In the genomic region with DNA sequence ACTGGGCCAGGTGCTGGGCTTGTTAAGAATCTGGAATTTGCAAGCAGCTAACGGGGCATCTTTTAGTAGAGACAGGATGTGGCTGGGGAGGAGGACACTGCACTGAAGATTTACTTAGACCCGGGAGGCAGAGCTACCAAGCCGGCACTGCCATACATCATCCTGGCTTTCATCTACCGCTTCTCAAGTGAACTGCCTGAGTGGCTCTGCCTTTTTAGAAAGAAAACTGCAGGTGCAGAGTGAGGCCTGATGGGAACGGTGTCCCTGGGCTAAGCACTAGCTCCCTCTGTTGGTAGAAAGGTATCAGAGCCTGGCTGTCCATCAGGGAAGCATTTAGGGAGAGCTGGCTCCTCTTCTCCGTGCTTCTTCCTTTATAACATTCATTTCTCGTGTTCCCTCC, we compare ENCODE assay signal across 8 mouse cellular contexts. TPM values are rescaled to one million over a fixed set of nuclear protein-coding genes. Genes with fewer than 3 reads are reported as not detected.
DNase-seq lines count a peak whose midpoint lies in the region; ATAC-seq and TF ChIP-seq lines count a peak whose summit lies in the region.

No protein-coding gene starts in this region.

- H3K27ac ChIP-seq in intestine, postnatal 0 days (ENCODE audit: low read depth, low read length) = no peak overlapping the region
- no peak overlapping the region for H3K27ac ChIP-seq in intestine, embryonic 16.5 days (ENCODE audit: low read length)
- H3K27ac ChIP-seq in ES-E14 (ENCODE audit: insufficient read depth, low read depth, low read length, poor library complexity, severe bottlenecking) = no peak overlapping the region
- no peak overlapping the region for H3K27ac ChIP-seq in hindbrain, embryonic 12.5 days
- no peak overlapping the region for H3K27ac ChIP-seq in midbrain, embryonic 14.5 days (replicated peaks; ENCODE audit: low read depth, low read length)

- H3K4me3 ChIP-seq in intestine, postnatal 0 days (ENCODE audit: low read depth, low read length) = no peak overlapping the region
- no peak overlapping the region for H3K4me3 ChIP-seq in intestine, embryonic 16.5 days (ENCODE audit: low read length)
- H3K4me3 ChIP-seq in ES-E14 (ENCODE audit: insufficient read depth in 1 of 2, low read depth in 1 of 2, low read length in 2 of 2, poor library complexity in 1 of 2, severe bottlenecking in 1 of 2) = no peak overlapping the region
- no peak overlapping the region for H3K4me3 ChIP-seq in hindbrain, embryonic 12.5 days
- no peak overlapping the region for H3K4me3 ChIP-seq in midbrain, embryonic 14.5 days (replicated peaks; ENCODE audit: low read depth, low read length)

- 0 out of 2 replicates have a peak, but pooled peaks have one; percentile 33 for ATAC-seq in intestine, postnatal 0 days
- no peak for ATAC-seq in intestine, embryonic 16.5 days
- ATAC-seq in hindbrain, embryonic 12.5 days (ENCODE audit: low FRiP score) = no peak
- no peak for ATAC-seq in midbrain, embryonic 14.5 days (ENCODE audit: low FRiP score, low TSS enrichment)

- H3K4me1 ChIP-seq in intestine, postnatal 0 days (replicated peaks; ENCODE audit: control insufficient read depth, insufficient read depth, low read length) = no peaks in the 10 kb centered on the region
- no peaks in the 10 kb centered on the region for H3K4me1 ChIP-seq in intestine, embryonic 16.5 days (ENCODE audit: control insufficient read depth, insufficient read depth, low read length)
- H3K4me1 ChIP-seq in ES-E14 (ENCODE audit: control insufficient read depth in 2 of 2, insufficient read depth in 2 of 2, low read length in 2 of 2, poor library complexity in 1 of 2) = no peaks in the 10 kb centered on the region
- no peaks in the 10 kb centered on the region for H3K4me1 ChIP-seq in hindbrain, embryonic 12.5 days
- no peaks in the 10 kb centered on the region for H3K4me1 ChIP-seq in midbrain, embryonic 14.5 days (ENCODE audit: control insufficient read depth, insufficient read depth, low read length)

- H3K4me2 ChIP-seq in intestine, postnatal 0 days (replicated peaks; ENCODE audit: low read depth) = no peak overlapping the region
- H3K4me2 ChIP-seq in intestine, embryonic 16.5 days (ENCODE audit: low read depth, low read length) = no peak overlapping the region
- no peak overlapping the region for H3K4me2 ChIP-seq in hindbrain, embryonic 12.5 days (replicated peaks)
- H3K4me2 ChIP-seq in midbrain, embryonic 14.5 days (ENCODE audit: low read length) = no peak overlapping the region

- TF ChIP-seq CTCF in intestine, postnatal 0 days (IDR thresholded peaks at IDR 0.05; ENCODE audit: low read depth) = peak; percentile 84

- no peak overlapping the region for H3K9ac ChIP-seq in intestine, postnatal 0 days (ENCODE audit: low read depth, low read length)
- H3K9ac ChIP-seq in intestine, embryonic 16.5 days (ENCODE audit: low read depth, low read length) = no peak overlapping the region
- no peak overlapping the region for H3K9ac ChIP-seq in ES-E14 (ENCODE audit: insufficient read depth, low read depth, low read length, poor library complexity, severe bottlenecking)
- H3K9ac ChIP-seq in hindbrain, embryonic 12.5 days = peak overlapping the region; percentile 29; the same call in 1 of the 2 replicates
- H3K9ac ChIP-seq in midbrain, embryonic 14.5 days (replicated peaks; ENCODE audit: low read length) = peak overlapping the region; percentile 29; the same call in 1 of the 2 replicates

- in situ Hi-C loops in ES-E14 (cut with MboI; ENCODE audit: low sequenced_read_pairs in 2 of 2, unreplicated experiment in 2 of 2) = no loop called here

- peak; percentile 54 for DNase-seq in ES-E14 (ENCODE audit: low read depth, low spot score)
- peak; percentile 76 for DNase-seq in cerebellum, adult 8-10 months
- DNase-seq in midbrain, embryonic 14.5 days = peak; percentile 84
- no peak for DNase-seq in urinary bladder, postnatal 14 days (ENCODE audit: low spot score)
- no peak for DNase-seq in ovary, postnatal 36 days (ENCODE audit: low spot score)

- WGBS in intestine, postnatal 0 days = 29% methylated on average over 7 of the region's 7 CpGs
- WGBS in intestine, embryonic 16.5 days = 21% methylated on average over 7 of the region's 7 CpGs
- 27% methylated on average over 7 of the region's 7 CpGs for WGBS in hindbrain, embryonic 12.5 days
- 24% methylated on average over 7 of the region's 7 CpGs for WGBS in midbrain, embryonic 14.5 days

- H3K9me3 ChIP-seq in intestine, postnatal 0 days (ENCODE audit: control insufficient read depth) = no peaks in the 10 kb centered on the region
- no peaks in the 10 kb centered on the region for H3K9me3 ChIP-seq in intestine, embryonic 16.5 days (ENCODE audit: control insufficient read depth, low read length)
- no peaks in the 10 kb centered on the region for H3K9me3 ChIP-seq in ES-E14 (ENCODE audit: control insufficient read depth, insufficient read depth, low read depth, low read length)
- no peaks in the 10 kb centered on the region for H3K9me3 ChIP-seq in hindbrain, embryonic 12.5 days (replicated peaks)
- no peaks in the 10 kb centered on the region for H3K9me3 ChIP-seq in midbrain, embryonic 14.5 days (ENCODE audit: control insufficient read depth, low read length)

- peaks cover 76% of the 10 kb centered on the region for H3K36me3 ChIP-seq in intestine, postnatal 0 days (ENCODE audit: control insufficient read depth, insufficient read depth)
- peaks cover 15% of the 10 kb centered on the region for H3K36me3 ChIP-seq in intestine, embryonic 16.5 days (ENCODE audit: control insufficient read depth, insufficient read depth, low read length)
- H3K36me3 ChIP-seq in ES-E14 (ENCODE audit: control insufficient read depth, insufficient read depth, low read length, poor library complexity, severe bottlenecking) = peaks cover 21% of the 10 kb centered on the region
- H3K36me3 ChIP-seq in hindbrain, embryonic 12.5 days = peaks cover 46% of the 10 kb centered on the region
- H3K36me3 ChIP-seq in midbrain, embryonic 14.5 days (ENCODE audit: control insufficient read depth, insufficient read depth, low read length) = peaks cover 58% of the 10 kb centered on the region

- H3K27me3 ChIP-seq in intestine, postnatal 0 days (replicated peaks; ENCODE audit: control insufficient read depth, insufficient read depth, low read length) = no peaks in the 10 kb centered on the region
- H3K27me3 ChIP-seq in intestine, embryonic 16.5 days (replicated peaks; ENCODE audit: control insufficient read depth, insufficient read depth, low read length) = no peaks in the 10 kb centered on the region
- H3K27me3 ChIP-seq in hindbrain, embryonic 12.5 days = no peaks in the 10 kb centered on the region
- no peaks in the 10 kb centered on the region for H3K27me3 ChIP-seq in midbrain, embryonic 14.5 days (ENCODE audit: control insufficient read depth, insufficient read depth, low read length)

TF ChIP-seq in ES-E14, 5 proteins besides CTCF, POLR2A, EP300 and RAD21:
- TF ChIP-seq ZC3H11A (IDR thresholded peaks at IDR 0.05; ENCODE audit: borderline replicate concordance, low read depth, low read length) (no peak), HCFC1 (IDR thresholded peaks at IDR 0.05; ENCODE audit: borderline replicate concordance, insufficient read depth, low read length) (no peak), ZNF384 (IDR thresholded peaks at IDR 0.05; ENCODE audit: low read depth, low read length) (no peak), MAFK (IDR thresholded peaks at IDR 0.05; ENCODE audit: insufficient read depth, low read depth, low read length) (no peak), CHD2 (IDR thresholded peaks at IDR 0.05; ENCODE audit: low read depth, low read length) (no peak)

RNA-seq across cellular contexts. Expression of gene Ezh1, which starts 25.3 kb away (rescaled TPM):
- polyA plus RNA-seq in intestine, postnatal 0 days (2015; fragmentation: Nextera tagmentation; extraction: Ambion mirVana) = 9.8 and 10.8 TPM in 2 replicates
- polyA plus RNA-seq in intestine, embryonic 16.5 days (2015; fragmentation: Nextera tagmentation; extraction: Ambion mirVana) = 16.2 and 18.8 TPM in 2 replicates
- 18.3 and 18.9 TPM in 2 replicates for total RNA-seq in ES-E14 (2012; rRNA removed)
- 17.3 and 18.5 TPM in 2 replicates for polyA plus RNA-seq in hindbrain, embryonic 12.5 days (2016; fragmentation: Nextera tagmentation; extraction: Ambion mirVana)
- 25.1 and 25.6 TPM in 2 replicates for polyA plus RNA-seq in midbrain, embryonic 14.5 days (2014; fragmentation: Nextera tagmentation; extraction: Ambion mirVana)

RNA-seq across cellular contexts. Expression of gene Ccr10, which starts 25.7 kb away (rescaled TPM):
- polyA plus RNA-seq in intestine, postnatal 0 days (2015; fragmentation: Nextera tagmentation; extraction: Ambion mirVana) = 0.13 and 0.22 TPM in 2 replicates
- polyA plus RNA-seq in intestine, embryonic 16.5 days (2015; fragmentation: Nextera tagmentation; extraction: Ambion mirVana) = 0.20 and 0.29 TPM in 2 replicates
- 0.31 TPM in 1 of 2 replicates, not detected in the other for total RNA-seq in ES-E14 (2012; rRNA removed)
- polyA plus RNA-seq in hindbrain, embryonic 12.5 days (2016; fragmentation: Nextera tagmentation; extraction: Ambion mirVana) = 0.23 and 0.61 TPM in 2 replicates
- polyA plus RNA-seq in midbrain, embryonic 14.5 days (2014; fragmentation: Nextera tagmentation; extraction: Ambion mirVana) = 0.16 TPM in 1 of 2 replicates, not detected in the other

RNA-seq across cellular contexts. Expression of gene Plekhh3, which starts 29.8 kb away (rescaled TPM):
- polyA plus RNA-seq in intestine, postnatal 0 days (2015; fragmentation: Nextera tagmentation; extraction: Ambion mirVana) = 7.7 and 7.8 TPM in 2 replicates
- 9.2 and 10.1 TPM in 2 replicates for polyA plus RNA-seq in intestine, embryonic 16.5 days (2015; fragmentation: Nextera tagmentation; extraction: Ambion mirVana)
- total RNA-seq in ES-E14 (2012; rRNA removed) = 3.4 and 5.1 TPM in 2 replicates
- 14.3 and 15.4 TPM in 2 replicates for polyA plus RNA-seq in hindbrain, embryonic 12.5 days (2016; fragmentation: Nextera tagmentation; extraction: Ambion mirVana)
- 8.2 and 8.4 TPM in 2 replicates for polyA plus RNA-seq in midbrain, embryonic 14.5 days (2014; fragmentation: Nextera tagmentation; extraction: Ambion mirVana)

RNA-seq across cellular contexts. Expression of gene Cntnap1, which starts 30.7 kb away (rescaled TPM):
- 5.2 and 6.0 TPM in 2 replicates for polyA plus RNA-seq in intestine, postnatal 0 days (2015; fragmentation: Nextera tagmentation; extraction: Ambion mirVana)
- 0.86 and 0.87 TPM in 2 replicates for polyA plus RNA-seq in intestine, embryonic 16.5 days (2015; fragmentation: Nextera tagmentation; extraction: Ambion mirVana)
- total RNA-seq in ES-E14 (2012; rRNA removed) = 0.18 and 0.58 TPM in 2 replicates
- 0.97 and 1.2 TPM in 2 replicates for polyA plus RNA-seq in hindbrain, embryonic 12.5 days (2016; fragmentation: Nextera tagmentation; extraction: Ambion mirVana)
- 2.3 and 2.8 TPM in 2 replicates for polyA plus RNA-seq in midbrain, embryonic 14.5 days (2014; fragmentation: Nextera tagmentation; extraction: Ambion mirVana)

RNA-seq across cellular contexts. Expression of gene Ramp2, which starts 44.8 kb away (rescaled TPM):
- polyA plus RNA-seq in intestine, postnatal 0 days (2015; fragmentation: Nextera tagmentation; extraction: Ambion mirVana) = 67.7 and 74.7 TPM in 2 replicates
- polyA plus RNA-seq in intestine, embryonic 16.5 days (2015; fragmentation: Nextera tagmentation; extraction: Ambion mirVana) = 87.8 and 95.1 TPM in 2 replicates
- 4.0 and 5.6 TPM in 2 replicates for total RNA-seq in ES-E14 (2012; rRNA removed)
- 60.1 and 62.2 TPM in 2 replicates for polyA plus RNA-seq in hindbrain, embryonic 12.5 days (2016; fragmentation: Nextera tagmentation; extraction: Ambion mirVana)
- 59.7 and 84.0 TPM in 2 replicates for polyA plus RNA-seq in midbrain, embryonic 14.5 days (2014; fragmentation: Nextera tagmentation; extraction: Ambion mirVana)

Comparison
In these comparisons a context has a peak if more than half of its experiments do, and no peak if none do; other contexts are left out.
1. H3K9ac ChIP-seq: peak in hindbrain, embryonic 12.5 days (single experiment) and midbrain, embryonic 14.5 days (single experiment); none in intestine, postnatal 0 days (single experiment), intestine, embryonic 16.5 days (single experiment) and ES-E14 (single experiment).
2. DNase-seq: peak in ES-E14 (single experiment), cerebellum, adult 8-10 months (single experiment) and midbrain, embryonic 14.5 days (single experiment); none in urinary bladder, postnatal 14 days (single experiment) and ovary, postnatal 36 days (single experiment).